14 mouse cellular contexts compared by ENCODE assay signal in the genomic region with DNA sequence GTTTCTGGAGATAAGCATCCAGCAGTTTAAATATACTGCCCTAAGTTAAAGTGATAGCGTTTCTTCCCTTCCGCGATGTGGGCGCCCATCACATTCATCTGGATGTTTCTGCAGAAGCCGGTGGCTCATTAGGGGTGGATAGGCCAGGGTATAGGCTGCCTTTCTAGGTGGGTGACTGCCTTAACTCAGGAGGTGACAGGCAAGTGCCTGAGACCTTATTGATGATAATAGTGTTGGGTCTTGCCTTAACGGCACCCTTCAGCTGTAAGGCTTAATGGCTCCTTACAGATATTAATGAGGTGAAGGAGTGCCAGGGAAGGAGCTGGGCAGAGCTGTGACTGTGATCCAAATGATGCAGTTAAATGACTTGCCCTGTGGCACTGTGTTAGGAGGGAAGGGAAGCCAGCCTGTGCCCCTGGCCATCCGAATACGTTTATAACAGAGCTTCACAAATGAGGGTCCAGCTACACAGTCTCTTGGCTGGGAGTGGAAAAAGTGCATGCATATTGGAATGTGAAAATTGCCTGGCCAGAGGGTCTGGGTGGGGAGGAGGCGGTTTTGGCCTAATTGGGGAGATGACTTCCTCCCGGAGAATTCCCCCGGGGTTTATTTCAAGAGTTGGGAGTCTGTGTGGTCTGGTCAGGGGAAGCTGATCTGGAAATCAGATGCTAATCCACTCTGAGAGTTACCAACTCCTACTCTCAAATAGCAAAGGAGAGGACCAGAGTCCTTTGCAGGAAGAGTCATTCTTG.
DNase-seq lines count a peak whose midpoint lies in the region; ATAC-seq and TF ChIP-seq lines count a peak whose summit lies in the region.
"Had no signal": no experiment of that assay in that cellular context is flagged by ENCODE, and none has a peak within 500 bp of the region (broad histone marks: within the 10 kb centered on the region; RNA-seq: fewer than 3 reads in every experiment).

No protein-coding gene starts in this region.

- H3K27ac ChIP-seq in kidney, adult 2 months (ENCODE audit: insufficient read depth, low read depth, low read length): no peak overlapping the region
- H3K27ac ChIP-seq in embryonic facial prominence, embryonic 14.5 days (replicated peaks; ENCODE audit: low read depth, low read length): no peak overlapping the region
- H3K27ac ChIP-seq in midbrain, postnatal 0 days (ENCODE audit: low read depth, low read length): no peak overlapping the region
- H3K27ac ChIP-seq in liver, embryonic 11.5 days (ENCODE audit: low read depth, low read length): no peak overlapping the region
- H3K27ac ChIP-seq: embryonic facial prominence, embryonic 15.5 days; liver, embryonic 13.5 days had no signal

- POLR2A ChIA-PET in Patski (lab: Charles Lee): interaction anchor here (0.5 to 1.3 kb wide), 5 partner anchors 29 to 584 kb away, joined by 3 to 6 read pairs (median 3); no protein-coding TSS in a partner anchor

- H3K4me3 ChIP-seq in kidney, adult 2 months (ENCODE audit: insufficient read depth, low read depth, low read length): no peak overlapping the region
- H3K4me3 ChIP-seq in embryonic facial prominence, embryonic 14.5 days (ENCODE audit: low read depth, low read length): no peak overlapping the region
- no peak overlapping the region for H3K4me3 ChIP-seq in midbrain, postnatal 0 days (ENCODE audit: low read depth, low read length)
- no peak overlapping the region for H3K4me3 ChIP-seq in liver, embryonic 11.5 days (ENCODE audit: low read depth, low read length)
- H3K4me3 ChIP-seq: embryonic facial prominence, embryonic 15.5 days; heart, embryonic 12.5 days; liver, embryonic 13.5 days had no signal

- 61% methylated on average over 11 of the region's 11 CpGs for WGBS in kidney, adult 2 months
- WGBS in embryonic facial prominence, embryonic 14.5 days: 44% methylated on average over 11 of the region's 11 CpGs
- 56% methylated on average over 11 of the region's 11 CpGs for WGBS in midbrain, postnatal 0 days
- WGBS in liver, embryonic 11.5 days: 73% methylated on average over 11 of the region's 11 CpGs

- peak; percentile 46 for ATAC-seq in Patski
- 0 out of 2 replicates have a peak, but pooled peaks have one; percentile 6 for ATAC-seq in embryonic facial prominence, embryonic 14.5 days (ENCODE audit: low read depth)
- peak; percentile 60 for ATAC-seq in midbrain, postnatal 0 days (ENCODE audit: low FRiP score)
- no peak for ATAC-seq in liver, embryonic 11.5 days (replicated peaks; ENCODE audit: low FRiP score)

- DNase-seq in kidney, adult 2 months: peak; percentile 8
- DNase-seq in kidney, adult 18-20 months: no peak
- peak; percentile 9 for DNase-seq in Patski (ENCODE audit: low read depth, low spot score)
- peak; percentile 73 for DNase-seq in embryonic facial prominence, embryonic 14.5 days (ENCODE audit: low spot score)
- DNase-seq in midbrain, postnatal 0 days (ENCODE audit: low spot score): no peak
- no peak for DNase-seq in thymus, postnatal 25 days
- DNase-seq in liver, embryonic 11.5 days (ENCODE audit: low spot score): no peak
- DNase-seq: cerebellum, adult 9-10 months; gastrocnemius, postnatal 36 days; heart, postnatal 36 days; kidney, adult 8-10 months; liver, embryonic 13.5 days had no signal

- H3K9ac ChIP-seq in embryonic facial prominence, embryonic 14.5 days (ENCODE audit: low read depth, low read length): no peak overlapping the region
- no peak overlapping the region for H3K9ac ChIP-seq in midbrain, postnatal 0 days (replicated peaks; ENCODE audit: low read length, poor library complexity, severe bottlenecking)
- H3K9ac ChIP-seq in liver, embryonic 11.5 days (ENCODE audit: low read depth, low read length): no peak overlapping the region
- H3K9ac ChIP-seq: embryonic facial prominence, embryonic 15.5 days; heart, embryonic 12.5 days; liver, embryonic 13.5 days had no signal

- H3K36me3 ChIP-seq in kidney, adult 2 months (ENCODE audit: control insufficient read depth, insufficient read depth, low read length): no peaks in the 10 kb centered on the region
- H3K36me3 ChIP-seq in embryonic facial prominence, embryonic 14.5 days (ENCODE audit: control insufficient read depth, insufficient read depth, low read length): no peaks in the 10 kb centered on the region
- H3K36me3 ChIP-seq in midbrain, postnatal 0 days (ENCODE audit: insufficient read depth, low read length): no peaks in the 10 kb centered on the region
- no peaks in the 10 kb centered on the region for H3K36me3 ChIP-seq in liver, embryonic 11.5 days (ENCODE audit: control insufficient read depth, insufficient read depth, low read length)
- H3K36me3 ChIP-seq: embryonic facial prominence, embryonic 15.5 days; heart, embryonic 12.5 days; liver, embryonic 13.5 days had no signal

- no peaks in the 10 kb centered on the region for H3K27me3 ChIP-seq in kidney, adult 2 months (replicated peaks; ENCODE audit: control insufficient read depth, insufficient read depth, low read length)
- no peaks in the 10 kb centered on the region for H3K27me3 ChIP-seq in Patski
- no peaks in the 10 kb centered on the region for H3K27me3 ChIP-seq in embryonic facial prominence, embryonic 14.5 days (replicated peaks; ENCODE audit: control insufficient read depth, insufficient read depth, low read length)
- no peaks in the 10 kb centered on the region for H3K27me3 ChIP-seq in midbrain, postnatal 0 days (ENCODE audit: insufficient read depth, low read length)
- H3K27me3 ChIP-seq in liver, embryonic 11.5 days (replicated peaks; ENCODE audit: control insufficient read depth, insufficient read depth, low read length): no peaks in the 10 kb centered on the region
- H3K27me3 ChIP-seq: embryonic facial prominence, embryonic 15.5 days had no signal

- no peak for TF ChIP-seq CTCF in kidney, adult 2 months (conservative IDR thresholded peaks at IDR 0.05; ENCODE audit: insufficient read depth, insufficient read length, low read depth, low read length)
- TF ChIP-seq CTCF in Patski (IDR thresholded peaks at IDR 0.05): no peak
- no peak for TF ChIP-seq CTCF in midbrain, postnatal 0 days (IDR thresholded peaks at IDR 0.05)

- TF ChIP-seq POLR2A in kidney, adult 2 months (IDR thresholded peaks at IDR 0.05; ENCODE audit: low read depth, low read length): no peak

- in situ Hi-C loops in Patski (cut with MboI; ENCODE audit: low pct_unique_long_range_greater_than_20kb): loop anchor here (5.0 kb wide), 3 partner anchors 43 to 563 kb away; no protein-coding TSS in a partner anchor

- H3K9me3 ChIP-seq in embryonic facial prominence, embryonic 14.5 days (ENCODE audit: control insufficient read depth, low read length): 0 out of 2 replicates have a peak, but pooled peaks cover 3% of the 10 kb centered on the region
- H3K9me3 ChIP-seq in midbrain, postnatal 0 days (ENCODE audit: low read length): no peaks in the 10 kb centered on the region
- no peaks in the 10 kb centered on the region for H3K9me3 ChIP-seq in liver, embryonic 11.5 days (ENCODE audit: control insufficient read depth, low read length)
- H3K9me3 ChIP-seq: embryonic facial prominence, embryonic 15.5 days; liver, embryonic 13.5 days had no signal

- CTCF ChIA-PET in Patski (lab: Charles Lee): interaction anchor here (1.1 to 2.5 kb wide), 4 partner anchors 35 to 567 kb away, joined by 3 to 9 read pairs (median 7); no protein-coding TSS in a partner anchor

- no peak overlapping the region for H3K4me2 ChIP-seq in embryonic facial prominence, embryonic 14.5 days (ENCODE audit: low read depth, low read length)
- no peak overlapping the region for H3K4me2 ChIP-seq in midbrain, postnatal 0 days (ENCODE audit: low read depth, low read length, poor library complexity, severe bottlenecking)
- no peak overlapping the region for H3K4me2 ChIP-seq in liver, embryonic 11.5 days
- H3K4me2 ChIP-seq: embryonic facial prominence, embryonic 15.5 days; heart, embryonic 12.5 days; liver, embryonic 13.5 days had no signal

- no peaks in the 10 kb centered on the region for H3K4me1 ChIP-seq in kidney, adult 2 months (ENCODE audit: control insufficient read depth, insufficient read depth, low read length)
- peaks cover 15% of the 10 kb centered on the region for H3K4me1 ChIP-seq in embryonic facial prominence, embryonic 14.5 days (ENCODE audit: control insufficient read depth, insufficient read depth, low read length)
- no peaks in the 10 kb centered on the region for H3K4me1 ChIP-seq in midbrain, postnatal 0 days (ENCODE audit: insufficient read depth, low read length)
- H3K4me1 ChIP-seq in liver, embryonic 11.5 days (replicated peaks; ENCODE audit: control insufficient read depth, insufficient read depth, low read length): no peaks in the 10 kb centered on the region
- H3K4me1 ChIP-seq: heart, embryonic 12.5 days; liver, embryonic 13.5 days had no signal

Comparison
In these comparisons a context has a peak if more than half of its experiments do, and no peak if none do; other contexts are left out.
1. DNase-seq: peak in kidney, adult 2 months (single experiment), Patski (single experiment) and embryonic facial prominence, embryonic 14.5 days (single experiment); none in kidney, adult 18-20 months (single experiment), midbrain, postnatal 0 days (single experiment), thymus, postnatal 25 days (single experiment) and liver, embryonic 11.5 days (single experiment).